Mouse (Mus musculus) limb, embryonic 10.5 days (tissue): Measurements from ENCODE around the gene Gm20425. TPM values are rescaled to one million over a fixed set of nuclear protein-coding genes. Genes with fewer than 3 reads are reported as not detected.

Experiments
- DNase-seq: peaks from one replicate; pipeline ENCODE4 v3.0.0-alpha.2; 2017; ENCODE audit warnings: low spot score
- H3K27ac ChIP-seq: fragments of 300-500 bp; sonication (generic); 2 replicates; pipeline ENCODE4 v1.5.1; 2016; ENCODE audit warnings: mild to moderate bottlenecking
- H3K27me3 ChIP-seq: fragments of 300-500 bp; sonication (generic); 2 replicates; pipeline ENCODE4 v1.6.1; 2016; ENCODE audit warnings: low read depth, mild to moderate bottlenecking; ENCODE audit not compliant: poor library complexity, severe bottlenecking
- H3K36me3 ChIP-seq: fragments of 300-500 bp; sonication (generic); 2 replicates; pipeline ENCODE4 v1.6.1; 2016; ENCODE audit warnings: mild to moderate bottlenecking, moderate library complexity
- H3K4me1 ChIP-seq: fragments of 300-500 bp; sonication (generic); 2 replicates; pipeline ENCODE4 v1.6.1; 2016
- H3K4me3 ChIP-seq: fragments of 300-500 bp; sonication (generic); 2 replicates; pipeline ENCODE4 v1.5.1; 2016; ENCODE audit warnings: mild to moderate bottlenecking, moderate library complexity
- H3K9me3 ChIP-seq: fragments of 300-500 bp; sonication (generic); replicated peaks from 2 replicates; pipeline ENCODE4 v1.6.1; 2016; ENCODE audit warnings: mild to moderate bottlenecking
- WGBS: fragments of 180-500 bp; shearing (Covaris S2); methylation state at CpG from one replicate; pipeline ENCODE4 v1.1.7; 2016; 5-methylcytosine and 5-hydroxymethylcytosine counted together
- polyA plus RNA-seq: library from polyadenylated mRNA; unstranded; fragments of >200 nt; fragmentation: Nextera tagmentation; extraction: Ambion mirVana; gene quantifications from 2 replicates; pipeline ENCODE4 v1.2.1, GENCODE M21; 2016

Gm20425 gene
- polyA plus RNA-seq: not detected in 2 replicates

- Histone ChIP-seq H3K9me3 (no peaks in the 10 kb centered on the region), H3K27ac (peak within 1 kb of the TSS; percentile 76), H3K4me3 (0 out of 2 replicates have a peak within 1 kb of the TSS, but pooled peaks have one; percentile 6), H3K36me3 (no peaks in the 10 kb centered on the region), H3K27me3 (no peaks in the 10 kb centered on the region), H3K4me1 (peaks cover 22% of the 10 kb centered on the region)
- no peak for DNase-seq
- WGBS: 56% methylated on average over 29 of the region's 29 CpGs
Observed at GRCm38 (mm10) chr9:103230151-103230951, at the start of gene Gm20425, which contains the start of gene Trf. Gene Gm20425, minus strand, starts transcription at chr9:103230307. Gene Trf, minus strand, starts transcription at chr9:103230444.

- Histone ChIP-seq H3K4me3 (no peak overlapping the region), H3K27ac (no peak overlapping the region), H3K9me3 (no peaks in the 10 kb centered on the region), H3K36me3 (no peaks in the 10 kb centered on the region), H3K27me3 (no peaks in the 10 kb centered on the region), H3K4me1 (no peaks in the 10 kb centered on the region)
- DNase-seq: no peak
- WGBS: 88% methylated on average over 6 of the region's 6 CpGs
Observed at GRCm38 (mm10) chr9:103276876-103277275, 46.8 kb upstream of the Gm20425 start.

GRCm38 (mm10) chr9:103275676-103276075 is 45.6 kb upstream of the Gm20425 start:
- 56% methylated on average over 1 of the region's 1 CpGs for WGBS
- H3K36me3 ChIP-seq: no peaks in the 10 kb centered on the region
- H3K27me3 ChIP-seq: no peaks in the 10 kb centered on the region
- H3K4me3 ChIP-seq: no peak overlapping the region
- DNase-seq: no peak
- H3K9me3 ChIP-seq: no peaks in the 10 kb centered on the region
- H3K27ac ChIP-seq: no peak overlapping the region
- no peaks in the 10 kb centered on the region for H3K4me1 ChIP-seq

- no peaks in the 10 kb centered on the region for H3K27me3 ChIP-seq
- no peak overlapping the region for H3K27ac ChIP-seq
- no peak for DNase-seq
- H3K36me3 ChIP-seq: no peaks in the 10 kb centered on the region
- H3K9me3 ChIP-seq: no peaks in the 10 kb centered on the region
- H3K4me3 ChIP-seq: no peak overlapping the region
- no peaks in the 10 kb centered on the region for H3K4me1 ChIP-seq
- 72% methylated on average over 8 of the region's 8 CpGs for WGBS
Observed at GRCm38 (mm10) chr9:103274819-103275218, 44.7 kb upstream of the Gm20425 start.

GRCm38 (mm10) chr9:103271104-103271503 is 41.0 kb upstream of the Gm20425 start:
- H3K36me3 ChIP-seq: no peaks in the 10 kb centered on the region
- no peaks in the 10 kb centered on the region for H3K27me3 ChIP-seq
- WGBS: 36% methylated on average over 4 of the region's 4 CpGs
- no peak for DNase-seq
- no peaks in the 10 kb centered on the region for H3K9me3 ChIP-seq
- no peaks in the 10 kb centered on the region for H3K4me1 ChIP-seq
- H3K27ac ChIP-seq: no peak overlapping the region
- no peak overlapping the region for H3K4me3 ChIP-seq

GRCm38 (mm10) chr9:103265778-103266177 is 35.7 kb upstream of the Gm20425 start:
- DNase-seq: no peak
- H3K27ac ChIP-seq: no peak overlapping the region
- H3K4me3 ChIP-seq: no peak overlapping the region
- WGBS: 89% methylated on average over 4 of the region's 4 CpGs
- no peaks in the 10 kb centered on the region for H3K36me3 ChIP-seq
- no peaks in the 10 kb centered on the region for H3K27me3 ChIP-seq
- H3K4me1 ChIP-seq: no peaks in the 10 kb centered on the region
- H3K9me3 ChIP-seq: no peaks in the 10 kb centered on the region

GRCm38 (mm10) chr9:103252906-103253305 is 22.8 kb upstream of the Gm20425 start:
- H3K4me3 ChIP-seq: no peak overlapping the region
- no peaks in the 10 kb centered on the region for H3K9me3 ChIP-seq
- no peaks in the 10 kb centered on the region for H3K36me3 ChIP-seq
- H3K4me1 ChIP-seq: no peaks in the 10 kb centered on the region
- H3K27me3 ChIP-seq: no peaks in the 10 kb centered on the region
- H3K27ac ChIP-seq: no peak overlapping the region
- DNase-seq: no peak
- 87% methylated on average over 5 of the region's 5 CpGs for WGBS

- H3K4me3 ChIP-seq: no peak overlapping the region
- H3K4me1 ChIP-seq: no peaks in the 10 kb centered on the region
- H3K9me3 ChIP-seq: no peaks in the 10 kb centered on the region
- no peak overlapping the region for H3K27ac ChIP-seq
- 64% methylated on average over 4 of the region's 4 CpGs for WGBS
- no peaks in the 10 kb centered on the region for H3K36me3 ChIP-seq
- no peaks in the 10 kb centered on the region for H3K27me3 ChIP-seq
- DNase-seq: no peak
Observed at GRCm38 (mm10) chr9:103248618-103249017, 18.5 kb upstream of the Gm20425 start.

GRCm38 (mm10) chr9:103246526-103247168 is 16.5 kb upstream of the Gm20425 start:
- H3K9me3 ChIP-seq: no peaks in the 10 kb centered on the region
- no peak overlapping the region for H3K27ac ChIP-seq
- H3K36me3 ChIP-seq: no peaks in the 10 kb centered on the region
- H3K4me3 ChIP-seq: no peak overlapping the region
- WGBS: 87% methylated on average over 8 of the region's 8 CpGs
- no peak for DNase-seq
- H3K27me3 ChIP-seq: no peaks in the 10 kb centered on the region
- H3K4me1 ChIP-seq: no peaks in the 10 kb centered on the region

- H3K4me1 ChIP-seq: no peaks in the 10 kb centered on the region
- no peaks in the 10 kb centered on the region for H3K9me3 ChIP-seq
- no peaks in the 10 kb centered on the region for H3K36me3 ChIP-seq
- DNase-seq: no peak
- H3K4me3 ChIP-seq: no peak overlapping the region
- no peaks in the 10 kb centered on the region for H3K27me3 ChIP-seq
- 92% methylated on average over 4 of the region's 4 CpGs for WGBS
- H3K27ac ChIP-seq: no peak overlapping the region
Observed at GRCm38 (mm10) chr9:103243640-103244039, 13.5 kb upstream of the Gm20425 start.

GRCm38 (mm10) chr9:103241206-103241605 is 11.1 kb upstream of the Gm20425 start:
- Histone ChIP-seq H3K4me3 (no peak overlapping the region), H3K36me3 (no peaks in the 10 kb centered on the region), H3K27me3 (no peaks in the 10 kb centered on the region), H3K9me3 (no peaks in the 10 kb centered on the region), H3K4me1 (no peaks in the 10 kb centered on the region), H3K27ac (no peak overlapping the region)
- DNase-seq: no peak
- 82% methylated on average over 2 of the region's 2 CpGs for WGBS

- H3K27me3 ChIP-seq: no peaks in the 10 kb centered on the region
- DNase-seq: no peak
- no peak overlapping the region for H3K27ac ChIP-seq
- H3K4me1 ChIP-seq: peaks cover 4% of the 10 kb centered on the region; the same call in 1 of the 2 replicates
- no peak overlapping the region for H3K4me3 ChIP-seq
- 88% methylated on average over 6 of the region's 6 CpGs for WGBS
- no peaks in the 10 kb centered on the region for H3K9me3 ChIP-seq
- no peaks in the 10 kb centered on the region for H3K36me3 ChIP-seq
Observed at GRCm38 (mm10) chr9:103239471-103239870, 9.4 kb upstream of the Gm20425 start.

GRCm38 (mm10) chr9:103234565-103235165 is 4.6 kb upstream of the Gm20425 start:
- H3K36me3 ChIP-seq: no peaks in the 10 kb centered on the region
- H3K27ac ChIP-seq: peak overlapping the region; percentile 59; the same call in 1 of the 2 replicates
- H3K27me3 ChIP-seq: no peaks in the 10 kb centered on the region
- H3K4me3 ChIP-seq: no peak overlapping the region
- 83% methylated on average over 7 of the region's 7 CpGs for WGBS
- no peaks in the 10 kb centered on the region for H3K9me3 ChIP-seq
- no peak for DNase-seq
- peaks cover 22% of the 10 kb centered on the region for H3K4me1 ChIP-seq
